Mouse (Mus musculus): ENCODE measurements at regions not wholly inside any gene's neighbourhood (a gene's known extent, or its start where the extent isn't known, plus 50 kb on each side); places are given as distances from the start of the nearest gene placed in this dataset.
"Not testable (repeated sequence)": the region's sequence is repeated elsewhere in the genome, so short reads cannot be mapped to it uniquely, and the experiment has no call there.

- intact Hi-C loops (cut with DNase I): no loop called here
- no peak for DNase-seq (ENCODE audit: low spot score)
Observed at GRCm38 (mm10) chr15:8781159-8782130, 70.9 kb upstream of the Slc1a3 start.

- DNase-seq (ENCODE audit: low spot score): no peak
- intact Hi-C loops (cut with DNase I): no loop called here
Observed at GRCm38 (mm10) chr15:8780371-8780866, 69.9 kb upstream of the Slc1a3 start.

- intact Hi-C loops (cut with DNase I): no loop called here
- no peak for DNase-seq (ENCODE audit: low spot score)
Observed at GRCm38 (mm10) chr15:8767624-8768571, 57.3 kb upstream of the Slc1a3 start.

GRCm38 (mm10) chr15:8766208-8766607, 55.6 kb upstream of the Slc1a3 start:
- DNase-seq (ENCODE audit: low spot score); intact Hi-C loops (cut with DNase I): not testable (repeated sequence)

GRCm38 (mm10) chr15:8761741-8762271, 51.2 kb upstream of the Slc1a3 start:
- no peak for DNase-seq (ENCODE audit: low spot score)

DNA sequence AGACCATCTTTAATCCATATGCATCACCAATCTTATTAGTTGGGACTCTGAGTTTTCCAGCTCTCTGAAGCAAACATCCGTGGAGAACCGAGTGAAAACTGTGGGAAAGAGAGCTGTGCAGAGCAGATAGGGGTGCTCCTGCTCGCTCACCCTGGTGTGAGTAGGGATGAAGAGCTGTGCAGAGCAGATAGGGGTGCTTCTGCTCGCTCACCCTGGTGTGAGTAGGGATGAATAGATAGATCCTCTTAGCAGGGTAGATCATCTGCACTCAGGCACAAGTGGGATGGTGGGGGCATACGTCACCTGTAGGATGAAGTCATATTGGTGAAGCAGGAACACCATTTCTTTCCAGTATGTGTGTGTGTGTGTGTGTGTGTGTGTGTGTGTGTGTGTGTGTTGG, 50.6 kb upstream of the Slc1a3 start:
- intact Hi-C loops (cut with DNase I): no loop called here

More at GRCm38 (mm10) chr15:8761741-8762271, 51.2 kb upstream of the Slc1a3 start:
- intact Hi-C loops (cut with DNase I): no loop called here

More for the DNA sequence above, 50.6 kb upstream of the Slc1a3 start:
- DNase-seq (ENCODE audit: low spot score): no peak

Data from heart, postnatal 25 days (tissue).